Mouse (Mus musculus) kidney, embryonic 16.5 days (tissue): ENCODE measurements around the gene 9130023H24Rik. TPM values are rescaled to one million over a fixed set of nuclear protein-coding genes. Genes with fewer than 3 reads are reported as not detected.

Experiments used
- ATAC-seq: fragments of 200-750 bp; cut with Nextera tagmentation; 2 replicates; pipeline ENCODE4 v1.8.0; 2017; ENCODE audit warnings: moderate TSS enrichment; ENCODE audit not compliant: low FRiP score, low TSS enrichment
- H3K27ac ChIP-seq: fragments of 300-500 bp; sonication (generic); 2 replicates; pipeline ENCODE4 v1.5.1; 2014; ENCODE audit warnings: low read length
- H3K27me3 ChIP-seq: fragments of 300-500 bp; sonication (generic); 2 replicates; pipeline ENCODE4 v1.6.1; 2014; ENCODE audit warnings: low read length, control low read depth, mixed read lengths; ENCODE audit not compliant: insufficient read depth
- H3K36me3 ChIP-seq: fragments of 300-500 bp; sonication (generic); 2 replicates; pipeline ENCODE4 v1.6.1; 2014; ENCODE audit warnings: low read length, control low read depth, mixed read lengths; ENCODE audit not compliant: insufficient read depth
- H3K4me1 ChIP-seq: fragments of 300-500 bp; sonication (generic); 2 replicates; pipeline ENCODE4 v1.6.1; 2014; ENCODE audit warnings: low read length, control low read depth, mixed read lengths; ENCODE audit not compliant: insufficient read depth
- H3K4me2 ChIP-seq: fragments of 300-500 bp; sonication (generic); replicated peaks from 2 replicates; pipeline ENCODE4 v1.6.1; 2014; ENCODE audit warnings: low read depth, low read length
- H3K4me3 ChIP-seq: fragments of 300-500 bp; sonication (generic); 2 replicates; pipeline ENCODE4 v1.5.1; 2014; ENCODE audit warnings: mild to moderate bottlenecking, low read length
- H3K9ac ChIP-seq: fragments of 300-500 bp; sonication (generic); replicated peaks from 2 replicates; pipeline ENCODE4 v1.6.1; 2014; ENCODE audit warnings: low read length
- H3K9me3 ChIP-seq: fragments of 300-500 bp; sonication (generic); 2 replicates; pipeline ENCODE4 v1.6.1; 2016; ENCODE audit warnings: low read length, control low read depth
- WGBS: fragments of 180-500 bp; shearing (Covaris S2); extraction: QIAGEN DNeasy Blood & Tissue Kit; methylation state at CpG from one replicate; pipeline ENCODE4 v1.1.7; 2014; 5-methylcytosine and 5-hydroxymethylcytosine counted together
- polyA plus RNA-seq: library from polyadenylated mRNA; unstranded; fragments of >200 nt; fragmentation: Nextera tagmentation; extraction: Ambion mirVana; gene quantifications from 2 replicates; pipeline ENCODE4 v1.2.1, GENCODE M21; 2015

The 9130023H24Rik gene
- polyA plus RNA-seq, 1 experiment from 2014 or later = 8.7 TPM

DNA sequence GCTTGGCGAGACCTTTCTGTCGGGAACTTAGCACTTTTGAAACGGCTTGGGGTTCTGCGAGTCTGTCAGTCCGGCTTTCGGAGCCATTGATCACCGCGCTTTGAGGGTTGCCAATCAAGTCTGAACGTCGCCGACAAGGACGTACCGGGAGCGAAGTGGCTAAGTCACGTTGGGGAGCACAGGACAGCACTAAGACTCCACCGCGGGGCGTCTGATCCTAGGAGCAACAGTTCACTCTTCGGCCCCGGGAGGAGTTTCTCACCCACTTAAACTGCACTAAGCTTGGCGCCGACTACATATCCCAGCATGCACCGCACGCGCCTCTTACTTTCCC, 271 bp downstream of the 9130023H24Rik start:
- Histone ChIP-seq H3K27me3 (no peaks in the 10 kb centered on the region), H3K4me1 (peaks cover 15% of the 10 kb centered on the region), H3K4me3 (peak overlapping the region; percentile 80), H3K9me3 (no peaks in the 10 kb centered on the region), H3K9ac (peak overlapping the region; percentile 87), H3K27ac (peak overlapping the region; percentile 98), H3K36me3 (peaks cover 30% of the 10 kb centered on the region), H3K4me2 (peak overlapping the region; percentile 82)
- no peak; the same call in 1 of the 2 replicates for ATAC-seq
- 0% methylated on average over 25 of the region's 25 CpGs for WGBS

DNA sequence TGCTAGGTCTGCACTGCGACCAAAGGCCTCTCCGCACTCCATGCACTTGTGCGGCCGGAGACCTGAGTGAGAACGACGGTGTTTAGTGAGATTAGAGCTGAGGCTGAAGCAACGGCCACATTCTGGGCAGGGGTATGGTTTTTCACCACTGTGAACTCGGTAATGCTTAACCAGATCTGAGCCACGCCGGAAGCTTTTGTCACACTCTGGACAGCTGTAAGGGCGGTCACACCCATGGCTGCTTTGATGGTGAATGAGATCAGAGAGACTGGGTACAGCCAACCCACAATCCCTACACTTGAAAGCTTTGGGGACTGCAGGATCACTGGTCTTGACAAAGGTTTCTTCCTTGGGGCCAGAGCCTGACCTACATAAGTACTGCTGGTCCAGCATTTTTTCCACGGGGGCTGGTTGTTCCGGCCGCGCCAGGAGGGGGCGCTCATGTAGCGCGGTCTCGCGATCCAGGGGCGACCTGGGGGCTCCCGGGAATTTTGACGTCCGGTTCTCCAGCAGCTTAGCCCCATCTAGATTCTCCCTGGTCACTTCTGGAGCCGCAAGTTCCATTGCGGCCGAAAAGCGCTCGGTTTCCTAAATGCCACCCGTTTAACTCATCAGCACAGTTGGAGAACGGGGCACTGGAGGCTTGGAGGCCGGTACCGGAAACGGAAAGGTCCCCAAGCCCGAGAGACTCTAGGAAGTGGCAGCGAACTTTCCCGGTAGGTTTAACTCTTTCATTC, 807 bp downstream of the 9130023H24Rik start, which contains the start of gene Armc5:
Armc5 (plus strand) TSS at position 487 of the 737 bp plus-strand sequence.
- peak within 1 kb of the TSS; percentile 82 for H3K4me2 ChIP-seq
- H3K4me1 ChIP-seq = peaks cover 15% of the 10 kb centered on the region
- no peaks in the 10 kb centered on the region for H3K27me3 ChIP-seq
- no peaks in the 10 kb centered on the region for H3K9me3 ChIP-seq
- ATAC-seq = peak; percentile 40
- peaks cover 25% of the 10 kb centered on the region for H3K36me3 ChIP-seq
- H3K4me3 ChIP-seq = peak within 1 kb of the TSS; percentile 80
- H3K27ac ChIP-seq = peak within 1 kb of the TSS; percentile 98
- whole genome bisulfite sequencing = 25% methylated on average over 37 of the region's 37 CpGs
- H3K9ac ChIP-seq = peak within 1 kb of the TSS; percentile 87

DNA sequence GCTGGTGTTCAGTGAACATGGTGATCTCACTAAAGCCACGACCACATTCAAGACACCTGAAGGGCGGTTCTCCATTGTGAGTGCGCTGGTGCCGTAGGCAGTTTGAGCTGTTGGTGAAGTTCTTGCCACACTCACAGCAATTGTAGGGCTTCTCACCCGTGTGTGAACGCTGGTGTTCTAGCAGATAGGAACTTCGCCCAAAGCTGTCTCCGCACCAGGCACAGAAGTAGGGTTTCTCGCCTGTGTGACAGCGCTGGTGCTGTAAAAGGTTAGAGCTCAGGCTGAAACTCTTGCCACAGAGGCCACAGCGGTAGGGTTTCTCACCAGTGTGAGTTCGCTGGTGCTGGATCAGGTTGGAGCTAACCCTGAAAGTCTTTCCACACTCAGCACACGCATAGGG, 1.4 kb downstream of the 9130023H24Rik start:
- peaks cover 15% of the 10 kb centered on the region for H3K4me1 ChIP-seq
- no peak for ATAC-seq

DNA sequence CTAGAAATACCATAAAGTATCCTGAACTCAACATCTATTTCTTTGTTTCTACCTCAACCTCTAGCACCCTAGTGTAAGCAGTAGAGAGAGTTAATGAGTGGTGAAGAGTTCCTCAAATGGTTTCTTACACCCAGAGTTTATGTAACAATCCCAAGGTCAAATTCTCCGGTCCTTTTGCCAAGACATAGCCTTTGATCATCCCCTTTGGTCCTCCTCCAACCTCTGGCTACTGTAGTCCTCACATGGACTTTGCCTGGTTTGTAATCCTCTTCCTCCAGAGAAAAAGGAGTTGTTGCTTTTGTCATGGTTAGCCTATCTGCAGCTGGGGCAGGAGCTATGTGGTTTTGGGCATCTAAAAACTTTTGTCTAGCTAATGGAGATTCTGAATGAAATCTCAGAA, 2.4 kb downstream of the 9130023H24Rik start:
- H3K4me2 ChIP-seq = no peak overlapping the region
- H3K27ac ChIP-seq = no peak overlapping the region
- H3K9me3 ChIP-seq = no peaks in the 10 kb centered on the region
- H3K27me3 ChIP-seq = no peaks in the 10 kb centered on the region
- ATAC-seq = no peak
- H3K36me3 ChIP-seq = peaks cover 12% of the 10 kb centered on the region
- no peak overlapping the region for H3K4me3 ChIP-seq
- H3K9ac ChIP-seq = no peak overlapping the region
- WGBS = 89% methylated on average over 1 of the region's 1 CpGs
- H3K4me1 ChIP-seq = peaks cover 15% of the 10 kb centered on the region

More for the DNA sequence above, 1.4 kb downstream of the 9130023H24Rik start:
- peak overlapping the region; percentile 87 for H3K9ac ChIP-seq
- H3K9me3 ChIP-seq = no peaks in the 10 kb centered on the region
- WGBS = 92% methylated on average over 13 of the region's 13 CpGs
- H3K4me3 ChIP-seq = no peak overlapping the region; the same call in 1 of the 2 replicates
- H3K27ac ChIP-seq = peak overlapping the region; percentile 98; the same call in 1 of the 2 replicates
- H3K27me3 ChIP-seq = no peaks in the 10 kb centered on the region
- H3K36me3 ChIP-seq = peaks cover 21% of the 10 kb centered on the region
- peak overlapping the region; percentile 82; the same call in 1 of the 2 replicates for H3K4me2 ChIP-seq

DNA sequence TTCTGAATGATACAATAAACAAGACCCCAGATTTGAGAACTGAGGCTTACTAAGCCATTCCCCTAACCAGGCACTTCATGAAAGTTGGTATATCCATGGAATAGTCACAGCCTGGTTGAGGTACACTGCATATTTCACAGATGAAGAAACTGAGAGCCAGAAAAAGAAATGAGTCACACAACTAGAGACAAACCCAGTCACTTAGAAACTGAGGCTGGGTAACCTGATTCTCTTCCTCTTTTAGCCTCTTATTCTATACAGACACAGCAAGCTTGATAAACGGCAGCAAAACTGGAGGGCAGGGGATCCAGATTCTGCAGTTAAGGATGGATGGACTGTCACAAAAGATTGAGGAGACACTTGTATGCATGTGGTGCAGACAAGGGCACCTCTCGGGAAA, 3.0 kb downstream of the 9130023H24Rik start:
- no peak for ATAC-seq
- Histone ChIP-seq H3K9me3 (no peaks in the 10 kb centered on the region), H3K4me1 (peaks cover 15% of the 10 kb centered on the region), H3K27ac (no peak overlapping the region), H3K36me3 (peaks cover 6% of the 10 kb centered on the region), H3K9ac (no peak overlapping the region), H3K4me3 (no peak overlapping the region), H3K27me3 (no peaks in the 10 kb centered on the region), H3K4me2 (no peak overlapping the region)
- WGBS = 80% methylated on average over 2 of the region's 2 CpGs

DNA sequence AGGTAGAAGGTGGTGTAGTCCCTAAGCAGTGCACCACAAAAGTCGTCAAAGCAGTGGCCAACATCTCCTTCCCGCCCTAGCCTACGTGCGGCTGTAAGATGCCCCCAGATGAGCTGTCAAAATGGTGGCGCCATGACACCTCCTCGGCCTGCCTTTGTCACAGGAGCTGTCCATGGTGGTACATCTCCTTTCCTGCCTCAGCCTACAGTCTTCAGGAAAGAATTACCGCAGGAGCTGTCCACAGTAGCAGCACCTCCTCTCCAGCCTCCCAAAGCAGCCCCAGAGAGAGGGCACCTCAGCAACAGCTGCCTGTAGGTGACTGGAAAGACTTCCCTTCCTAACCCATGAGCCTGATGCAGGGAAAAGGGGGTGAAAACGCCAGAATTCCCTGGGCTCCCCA, 6.1 kb downstream of the 9130023H24Rik start:
- ATAC-seq = no peak
- no peaks in the 10 kb centered on the region for H3K27me3 ChIP-seq
- no peak overlapping the region for H3K4me2 ChIP-seq
- peaks cover 4% of the 10 kb centered on the region for H3K36me3 ChIP-seq
- no peak overlapping the region for H3K4me3 ChIP-seq
- no peak overlapping the region for H3K27ac ChIP-seq
- no peak overlapping the region for H3K9ac ChIP-seq
- H3K4me1 ChIP-seq = peaks cover 4% of the 10 kb centered on the region
- WGBS = 44% methylated on average over 8 of the region's 8 CpGs
- no peaks in the 10 kb centered on the region for H3K9me3 ChIP-seq

DNA sequence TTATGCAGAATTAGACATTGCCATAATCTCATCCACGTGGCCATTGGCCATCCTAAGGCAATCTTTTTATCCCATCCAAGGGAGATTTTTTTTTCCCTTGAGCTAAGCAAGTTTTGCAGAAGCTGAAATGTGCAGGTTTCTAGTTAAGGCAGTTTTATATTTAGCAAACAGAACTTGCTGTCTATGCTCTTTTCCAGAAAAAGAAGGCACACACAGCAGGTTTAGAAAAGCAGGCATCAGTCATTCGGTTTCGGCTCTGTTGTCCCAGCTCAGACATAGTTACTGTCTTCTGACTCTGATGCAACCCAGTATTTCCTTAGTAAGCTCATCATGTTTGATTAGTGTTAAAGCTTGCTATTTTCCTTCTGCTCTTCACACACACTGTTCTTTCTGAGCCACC, 16.9 kb downstream of the 9130023H24Rik start:
- Histone ChIP-seq H3K9ac (no peak overlapping the region), H3K4me2 (no peak overlapping the region), H3K4me3 (no peak overlapping the region), H3K27ac (no peak overlapping the region), H3K36me3 (no peaks in the 10 kb centered on the region), H3K9me3 (no peaks in the 10 kb centered on the region), H3K27me3 (no peaks in the 10 kb centered on the region), H3K4me1 (no peaks in the 10 kb centered on the region)
- ATAC-seq = no peak
- 91% methylated on average over 3 of the region's 3 CpGs for WGBS

DNA sequence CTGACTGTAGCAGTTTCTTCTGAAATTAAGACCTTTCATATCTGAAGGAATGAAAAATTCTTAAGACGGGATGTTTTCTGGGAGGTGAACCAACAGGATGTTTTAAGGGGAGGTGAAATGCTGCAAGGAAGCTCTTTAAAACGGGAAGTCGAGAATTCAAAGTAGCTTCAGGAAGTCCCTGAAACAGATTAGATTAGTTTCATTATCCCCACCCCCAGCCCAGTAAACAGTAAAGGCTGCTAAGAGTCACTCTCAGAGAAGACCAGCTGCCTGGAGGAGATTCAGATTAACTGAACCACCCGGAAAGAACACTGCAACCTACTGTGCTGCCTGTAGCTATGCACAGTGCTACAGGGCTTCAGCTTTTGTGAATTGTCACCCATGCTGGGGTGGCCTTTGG, 17.9 kb downstream of the 9130023H24Rik start:
- 85% methylated on average over 4 of the region's 4 CpGs for WGBS
- Histone ChIP-seq H3K9me3 (no peaks in the 10 kb centered on the region), H3K9ac (no peak overlapping the region), H3K4me3 (no peak overlapping the region), H3K4me1 (no peaks in the 10 kb centered on the region), H3K36me3 (no peaks in the 10 kb centered on the region), H3K27me3 (no peaks in the 10 kb centered on the region), H3K4me2 (no peak overlapping the region), H3K27ac (no peak overlapping the region)
- ATAC-seq = no peak

DNA sequence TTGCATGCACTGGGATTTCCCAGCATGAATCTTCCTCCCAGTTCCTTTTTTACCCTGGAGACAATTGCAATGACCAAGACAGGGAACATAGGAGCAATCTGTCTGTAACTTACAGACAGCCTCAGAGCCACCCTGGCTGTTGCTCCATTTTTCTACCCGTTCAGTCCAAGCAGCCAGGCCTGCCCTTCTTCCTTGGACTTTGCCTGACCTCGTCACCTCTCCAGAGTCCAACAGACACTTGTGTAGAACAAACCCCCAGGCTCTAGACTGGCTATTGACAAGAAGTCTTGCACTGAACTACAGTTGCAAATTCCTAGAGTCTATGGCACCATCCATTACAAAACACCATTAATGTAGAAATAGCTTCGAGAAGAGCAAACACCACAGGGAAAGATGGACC, 28.0 kb downstream of the 9130023H24Rik start:
- no peak for ATAC-seq
- no peak overlapping the region for H3K4me2 ChIP-seq
- 55% methylated on average over 3 of the region's 3 CpGs for WGBS

DNA sequence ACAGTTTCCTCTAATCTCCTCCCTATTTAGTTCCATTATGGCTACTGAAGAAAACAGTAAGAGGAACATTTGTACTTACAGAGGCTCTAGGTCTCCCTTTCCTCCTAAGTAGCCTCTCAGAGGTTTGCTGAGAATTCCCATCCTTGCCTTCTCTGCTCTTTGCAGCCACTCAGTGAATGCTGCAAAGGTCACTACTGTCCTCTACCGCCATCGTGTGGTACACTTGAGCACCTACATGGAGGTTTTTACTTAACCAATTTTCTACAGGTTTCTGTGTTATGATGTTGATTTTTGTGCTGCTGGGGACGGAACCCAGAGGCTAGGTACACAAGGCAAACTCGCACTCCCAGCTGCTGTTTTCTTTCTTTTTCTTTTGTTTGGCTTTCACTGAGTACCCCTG, 29.6 kb downstream of the 9130023H24Rik start:
- Histone ChIP-seq H3K36me3 (no peaks in the 10 kb centered on the region), H3K9me3 (no peaks in the 10 kb centered on the region), H3K27ac (no peak overlapping the region), H3K4me1 (no peaks in the 10 kb centered on the region), H3K4me3 (no peak overlapping the region), H3K27me3 (no peaks in the 10 kb centered on the region), H3K4me2 (no peak overlapping the region), H3K9ac (no peak overlapping the region)
- WGBS = 5% methylated on average over 4 of the region's 4 CpGs
- ATAC-seq = no peak

More for the DNA sequence above, 28.0 kb downstream of the 9130023H24Rik start:
- Histone ChIP-seq H3K9me3 (no peaks in the 10 kb centered on the region), H3K4me3 (no peak overlapping the region), H3K9ac (no peak overlapping the region), H3K36me3 (no peaks in the 10 kb centered on the region), H3K27ac (no peak overlapping the region), H3K4me1 (no peaks in the 10 kb centered on the region), H3K27me3 (no peaks in the 10 kb centered on the region)
